ENCODE assay signal across 7 mouse cellular contexts in genomic region chr1:157079384-157080025, GRCm38 (mm10). TPM values are rescaled to one million over a fixed set of nuclear protein-coding genes. Genes with fewer than 3 reads are reported as not detected.
A peak's percentile ranks its signal among the peaks of the same experiment; 100 is the strongest.
DNase-seq lines count a peak whose midpoint lies in the region; ATAC-seq lines count a peak whose summit lies in the region.

No protein-coding gene starts in this region.

- H3K4me2 ChIP-seq in midbrain, embryonic 16.5 days (ENCODE audit: low read length), result no peak overlapping the region
- H3K4me2 ChIP-seq in intestine, embryonic 15.5 days (replicated peaks), result no peak overlapping the region; the same call in 1 of the 2 replicates

- DNase-seq in midbrain, embryonic 10.5 days (ENCODE audit: low spot score), result peak; percentile 78
- peak; percentile 89 for DNase-seq in R1 (ENCODE audit: low read depth, low spot score)
- peak; percentile 81 for DNase-seq in embryo, embryonic 10.5 days (ENCODE audit: low spot score)
- DNase-seq in thymus, postnatal 25 days, result peak; percentile 61

- H3K27ac ChIP-seq in midbrain, embryonic 10.5 days (replicated peaks), result peak overlapping the region; percentile 77
- no peak overlapping the region for H3K27ac ChIP-seq in midbrain, embryonic 16.5 days (ENCODE audit: low read length)
- H3K27ac ChIP-seq in intestine, embryonic 15.5 days, result no peak overlapping the region

- WGBS in midbrain, embryonic 10.5 days, result 37% methylated on average over 11 of the region's 11 CpGs
- 27% methylated on average over 11 of the region's 11 CpGs for WGBS in midbrain, embryonic 16.5 days
- WGBS in intestine, embryonic 15.5 days, result 37% methylated on average over 11 of the region's 11 CpGs

- H3K27me3 ChIP-seq in midbrain, embryonic 10.5 days (ENCODE audit: low read depth, poor library complexity, severe bottlenecking), result peaks cover 5% of the 10 kb centered on the region
- no peaks in the 10 kb centered on the region for H3K27me3 ChIP-seq in midbrain, embryonic 16.5 days (ENCODE audit: control insufficient read depth, insufficient read depth, low read depth, low read length)
- H3K27me3 ChIP-seq in intestine, embryonic 15.5 days (replicated peaks), result no peaks in the 10 kb centered on the region

- H3K36me3 ChIP-seq in midbrain, embryonic 10.5 days, result no peaks in the 10 kb centered on the region
- no peaks in the 10 kb centered on the region for H3K36me3 ChIP-seq in midbrain, embryonic 16.5 days (ENCODE audit: control insufficient read depth, insufficient read depth, low read length)
- H3K36me3 ChIP-seq in intestine, embryonic 15.5 days, result no peaks in the 10 kb centered on the region

- peak overlapping the region; percentile 11; the same call in 1 of the 2 replicates for H3K4me3 ChIP-seq in midbrain, embryonic 10.5 days
- no peak overlapping the region for H3K4me3 ChIP-seq in midbrain, embryonic 16.5 days (ENCODE audit: low read depth, low read length)
- no peak overlapping the region for H3K4me3 ChIP-seq in intestine, embryonic 15.5 days (replicated peaks)

- H3K4me1 ChIP-seq in midbrain, embryonic 10.5 days, result peaks cover 50% of the 10 kb centered on the region
- H3K4me1 ChIP-seq in midbrain, embryonic 16.5 days (ENCODE audit: control insufficient read depth, insufficient read depth, low read length), result peaks cover 4% of the 10 kb centered on the region
- peaks cover 8% of the 10 kb centered on the region for H3K4me1 ChIP-seq in intestine, embryonic 15.5 days (replicated peaks)

- H3K9me3 ChIP-seq in midbrain, embryonic 10.5 days (replicated peaks), result no peaks in the 10 kb centered on the region
- H3K9me3 ChIP-seq in midbrain, embryonic 16.5 days (replicated peaks; ENCODE audit: control insufficient read depth, low read length, poor library complexity, severe bottlenecking), result no peaks in the 10 kb centered on the region
- H3K9me3 ChIP-seq in intestine, embryonic 15.5 days, result no peaks in the 10 kb centered on the region

- no peak for ATAC-seq in midbrain, embryonic 16.5 days
- ATAC-seq in intestine, embryonic 15.5 days, result peak; percentile 62
- peak; percentile 53; the same call in 1 of the 2 replicates for ATAC-seq in megakaryocyte-erythroid progenitor cell, adult 5-6 weeks (replicated peaks; ENCODE audit: low FRiP score, low TSS enrichment, poor library complexity, severe bottlenecking)

- H3K9ac ChIP-seq in midbrain, embryonic 16.5 days (ENCODE audit: low read depth, low read length), result no peak overlapping the region
- H3K9ac ChIP-seq in intestine, embryonic 15.5 days, result no peak overlapping the region

RNA-seq across cellular contexts. Expression of gene Tex35, which starts 29.0 kb away (rescaled TPM):
- not detected in 2 replicates for polyA plus RNA-seq in midbrain, embryonic 10.5 days (2016; fragmentation: Nextera tagmentation; extraction: Ambion mirVana)
- not detected in 2 replicates for polyA plus RNA-seq in midbrain, embryonic 16.5 days (2015; fragmentation: Nextera tagmentation; extraction: Ambion mirVana)
- not detected in 2 replicates for polyA plus RNA-seq in intestine, embryonic 15.5 days (2015; fragmentation: Nextera tagmentation; extraction: Ambion mirVana)
- total RNA-seq in megakaryocyte-erythroid progenitor cell, adult 5-6 weeks (2014; fragmentation: Nextera tagmentation), result not detected in 2 replicates
- total RNA-seq in megakaryocyte-erythroid progenitor cell, adult 5-6 weeks (2017), result not detected in 2 replicates
